Mouse (Mus musculus): ENCODE results near the gene Mfsd4a.

GRCm38 (mm10) chr1:132019876-132020275 is 48.0 kb downstream of the Mfsd4a start:
- no peak for TF ChIP-seq EP300 (optimal IDR thresholded peaks at IDR 0.05)
- TF ChIP-seq CTCF (IDR thresholded peaks at IDR 0.05; ENCODE audit: low read depth): no peak
